Mouse (Mus musculus) R1 (cell line): ENCODE results near the gene Pyroxd2.

ENCODE experiments used
- DNase-seq: peaks from one replicate; pipeline ENCODE4 v3.0.0-alpha.2; 2018; ENCODE audit warnings: low read depth, low spot score

Pyroxd2 gene

GRCm38 (mm10) chr19:42752363-42752931 lies at the start of gene Pyroxd2:
Pyroxd2 (minus strand) TSS chr19:42752775.
- DNase-seq, result peak; percentile 89

GRCm38 (mm10) chr19:42797866-42798265 lies 45.3 kb upstream of the Pyroxd2 start:
- DNase-seq, result no peak

- DNase-seq, result no peak
Measured at GRCm38 (mm10) chr19:42795801-42796200, 43.2 kb upstream of the Pyroxd2 start.

DNA sequence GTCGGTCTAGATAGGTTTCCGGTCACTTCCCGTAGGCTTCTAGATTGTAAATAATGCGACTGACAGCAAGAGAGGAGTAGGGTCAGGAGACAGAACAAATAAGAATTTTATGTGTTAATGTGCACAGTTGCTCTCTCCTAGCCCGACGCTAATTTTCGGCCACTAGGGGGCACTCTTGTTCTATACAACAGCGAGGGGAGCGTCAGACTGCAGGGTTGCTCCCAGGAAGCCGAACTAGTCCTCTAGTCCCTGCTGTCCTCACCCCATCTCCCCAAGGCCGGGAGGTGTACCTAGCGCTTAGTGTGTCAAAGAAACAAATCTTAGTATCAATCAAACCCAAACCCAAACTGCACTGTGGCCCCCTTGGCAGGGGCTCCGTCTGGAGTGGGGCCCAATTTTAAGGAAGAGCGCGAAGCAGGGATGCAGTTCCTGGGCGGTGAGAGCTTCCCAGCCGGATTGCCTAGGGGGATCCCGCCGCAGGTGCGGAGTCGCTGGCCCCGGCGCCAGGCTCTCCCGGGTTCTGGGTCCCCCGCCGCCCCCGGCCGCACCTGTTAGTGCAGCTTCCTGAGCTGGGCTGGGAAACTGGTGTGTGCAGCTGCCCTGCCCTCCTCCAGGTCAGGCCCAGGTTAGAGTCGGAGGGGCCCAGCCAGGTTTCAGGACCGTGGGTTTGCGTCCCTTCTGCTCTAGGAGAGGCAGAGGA lies 42.5 kb upstream of the Pyroxd2 start:
- DNase-seq, result peak; percentile 90

GRCm38 (mm10) chr19:42788311-42788710 lies 35.7 kb upstream of the Pyroxd2 start:
- no peak for DNase-seq

GRCm38 (mm10) chr19:42785562-42786220 lies 33.1 kb upstream of the Pyroxd2 start:
- no peak for DNase-seq

DNA sequence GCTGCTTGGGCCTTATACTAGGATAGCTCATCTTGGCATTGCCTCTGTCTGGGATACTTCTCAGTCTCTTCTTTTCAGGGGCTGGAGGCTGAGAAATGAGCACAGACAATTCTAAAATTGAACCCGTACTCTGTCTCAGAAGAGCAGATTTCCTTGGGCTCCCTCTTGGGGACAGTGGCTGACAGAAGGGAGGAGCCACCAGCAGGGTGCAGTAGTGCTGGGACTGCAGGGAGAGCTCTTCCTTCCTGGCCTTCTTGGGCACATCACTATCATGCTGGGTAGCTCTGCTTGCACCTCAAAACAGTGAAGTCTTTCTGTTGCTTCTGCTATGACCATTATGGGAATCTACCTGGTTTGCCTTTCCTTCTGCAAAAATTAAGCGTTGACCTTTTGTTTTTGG lies 32.6 kb upstream of the Pyroxd2 start:
- no peak for DNase-seq

- peak; percentile 63 for DNase-seq
Measured at GRCm38 (mm10) chr19:42780156-42780538, 27.6 kb upstream of the Pyroxd2 start.

- DNase-seq, result peak; percentile 94
Measured at GRCm38 (mm10) chr19:42779531-42780155, 27.1 kb upstream of the Pyroxd2 start, which contains the start of gene Hps1. Hps1 (minus strand) TSS chr19:42779978.

GRCm38 (mm10) chr19:42777801-42778200 lies 25.2 kb upstream of the Pyroxd2 start:
- peak; percentile 67 for DNase-seq

DNA sequence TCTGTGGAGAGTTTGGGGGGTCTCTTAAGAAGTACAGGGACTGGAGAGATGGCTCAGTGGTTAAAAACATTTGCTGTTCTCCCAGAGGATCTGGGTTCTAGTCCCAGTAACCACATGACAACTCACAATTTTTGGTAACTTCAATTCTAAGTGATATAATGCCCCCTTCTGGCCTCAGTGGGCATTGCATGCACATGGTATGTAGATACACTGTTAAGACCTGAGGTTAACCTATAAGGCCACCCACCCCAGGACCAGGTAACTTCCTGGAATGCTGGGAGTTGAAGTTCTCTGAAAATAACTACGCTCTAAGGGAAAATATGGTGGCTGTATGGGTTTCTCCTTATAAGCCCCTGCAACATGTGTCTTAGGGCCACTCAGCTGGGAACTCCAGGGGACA lies 24.2 kb upstream of the Pyroxd2 start:
- DNase-seq, result peak; percentile 82

DNA sequence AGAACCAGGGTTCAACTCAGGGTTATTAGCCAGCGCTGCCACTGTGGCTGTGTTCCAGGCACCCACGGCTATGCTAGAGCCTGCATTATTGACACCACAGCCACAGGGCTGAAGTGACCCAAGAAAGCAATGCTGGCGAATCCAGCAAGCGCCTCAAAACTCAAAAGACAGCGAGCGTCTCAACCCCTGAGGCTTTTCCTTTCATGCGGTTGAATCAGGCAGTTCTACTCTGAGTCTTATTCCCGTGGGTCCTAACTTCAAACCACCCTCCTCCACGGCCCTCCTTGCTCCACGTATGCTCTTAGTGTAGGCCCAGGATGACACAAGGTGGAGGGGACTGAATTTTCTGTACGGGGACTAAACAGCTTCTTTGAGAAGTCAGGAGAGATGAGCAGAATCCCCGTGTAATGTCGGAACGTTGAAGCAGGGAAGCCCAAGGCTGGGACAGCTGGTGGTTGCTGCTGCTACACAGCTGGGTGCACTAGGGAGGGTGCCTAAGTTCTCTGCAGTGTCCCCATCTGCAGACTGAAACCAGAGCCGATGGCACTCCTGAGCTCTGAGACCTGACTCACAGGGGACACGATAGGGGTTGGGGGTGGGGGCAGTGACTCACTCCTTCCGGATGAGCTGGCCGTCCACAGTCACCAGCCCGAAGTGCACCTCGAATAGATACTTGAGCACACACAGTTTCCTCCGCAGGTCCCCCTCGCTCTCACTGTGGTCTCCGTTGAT lies 17.7 kb upstream of the Pyroxd2 start:
- DNase-seq, result no peak

GRCm38 (mm10) chr19:42769648-42770047 lies 17.1 kb upstream of the Pyroxd2 start:
- no peak for DNase-seq

DNA sequence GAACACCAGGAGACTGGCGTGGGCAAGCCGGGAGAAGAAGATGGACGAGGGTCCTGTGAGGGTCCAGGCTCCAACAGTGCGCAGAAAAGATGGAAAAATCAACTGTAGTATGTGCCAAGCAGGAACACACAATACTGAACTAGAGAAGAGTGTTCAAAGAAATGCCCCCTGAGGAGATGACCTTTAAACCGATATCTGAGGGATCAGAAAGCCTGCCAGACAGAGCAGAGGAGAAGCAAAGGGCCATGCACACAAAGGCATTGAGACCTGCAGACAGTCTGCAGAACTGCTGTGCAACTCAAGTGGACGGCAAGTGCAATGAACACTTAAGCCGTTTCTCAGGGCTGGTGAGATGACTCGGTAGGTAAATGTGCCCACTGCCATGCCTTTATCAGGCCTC lies 14.8 kb upstream of the Pyroxd2 start:
- no peak for DNase-seq

DNA sequence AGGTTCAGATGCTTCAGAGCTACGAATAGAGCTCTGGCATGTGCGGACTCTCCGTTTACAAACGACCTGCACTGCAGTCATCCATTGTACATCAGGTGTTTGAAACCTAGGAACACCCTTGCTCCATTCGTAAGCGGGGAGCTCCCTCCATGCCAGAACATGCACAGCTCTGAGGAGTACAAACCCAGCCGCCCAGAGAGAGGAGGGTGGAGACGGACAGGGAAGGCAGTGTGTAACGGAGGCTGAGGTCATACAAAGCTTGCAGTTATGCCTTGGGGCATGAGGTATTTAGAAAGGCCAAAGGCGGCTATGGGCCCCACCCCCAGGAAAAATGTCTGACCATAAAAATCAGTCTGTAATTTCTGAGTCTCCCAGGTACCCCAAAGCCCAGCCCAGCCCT lies 11.8 kb upstream of the Pyroxd2 start:
- DNase-seq, result no peak

DNA sequence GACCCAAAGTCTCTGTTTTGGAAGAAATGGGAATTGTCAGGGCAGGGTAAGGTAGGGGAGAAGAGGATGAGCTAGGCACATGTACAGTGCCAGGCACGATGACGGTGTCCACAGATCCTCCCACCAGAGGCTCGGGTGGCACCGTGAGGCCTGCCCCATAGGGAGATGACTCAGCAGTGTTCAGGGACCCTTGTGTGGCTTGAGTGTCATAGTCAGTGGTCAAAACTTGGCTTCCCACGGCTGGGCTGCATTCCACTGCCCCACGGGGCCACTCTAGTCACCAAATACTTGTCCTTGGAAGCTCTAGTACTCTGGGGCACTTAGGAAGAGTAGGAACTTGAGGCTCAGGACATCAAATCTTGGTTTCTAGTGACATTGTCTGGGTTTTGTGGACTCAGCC lies 4.1 kb upstream of the Pyroxd2 start:
- DNase-seq, result no peak

GRCm38 (mm10) chr19:42755148-42755870 lies 2.7 kb upstream of the Pyroxd2 start:
- no peak for DNase-seq

- no peak for DNase-seq
Measured at GRCm38 (mm10) chr19:42753141-42753917, 754 bp upstream of the Pyroxd2 start.

DNA sequence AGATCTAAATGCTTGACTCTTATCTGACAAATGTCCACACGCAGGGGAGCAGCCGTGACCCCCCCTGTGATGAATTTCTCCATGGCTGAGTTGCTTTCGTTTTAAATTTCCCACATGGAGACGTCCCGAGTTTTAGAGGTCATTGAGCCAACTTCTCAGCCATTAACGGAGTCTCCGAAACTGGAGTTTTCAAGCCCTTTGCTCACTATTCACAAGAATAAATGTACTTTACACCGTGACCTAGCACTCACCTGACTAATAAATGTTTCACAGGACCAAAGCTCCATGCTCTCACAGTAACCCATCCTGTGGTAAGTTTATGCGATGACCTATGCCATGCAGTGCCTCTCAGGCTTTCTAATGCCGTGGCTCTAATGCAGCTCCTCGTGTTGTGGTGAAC lies 2.4 kb downstream of the Pyroxd2 start:
- DNase-seq, result no peak

DNA sequence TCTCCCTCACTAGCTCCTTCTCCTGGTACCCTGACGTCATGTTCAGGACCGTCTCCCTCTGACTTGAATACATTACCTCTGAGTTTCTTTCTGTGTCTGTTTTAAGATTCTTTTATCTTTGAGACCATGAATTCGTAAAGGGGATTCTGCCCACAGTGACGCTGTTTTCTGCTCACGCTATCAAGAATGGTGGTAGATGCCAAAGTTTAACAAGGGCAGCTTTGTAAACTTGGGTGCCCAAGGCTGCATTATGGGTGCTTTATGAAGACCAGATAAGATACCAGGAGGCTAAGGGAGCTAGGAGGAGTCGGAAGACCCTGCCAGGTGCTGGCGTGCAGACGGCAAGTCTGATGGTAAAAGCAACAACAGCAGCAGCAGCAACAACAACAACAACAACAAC lies 5.9 kb downstream of the Pyroxd2 start:
- DNase-seq, result no peak
